Mouse (Mus musculus): ENCODE data around the gene Psmg4.

The Psmg4 gene

DNA sequence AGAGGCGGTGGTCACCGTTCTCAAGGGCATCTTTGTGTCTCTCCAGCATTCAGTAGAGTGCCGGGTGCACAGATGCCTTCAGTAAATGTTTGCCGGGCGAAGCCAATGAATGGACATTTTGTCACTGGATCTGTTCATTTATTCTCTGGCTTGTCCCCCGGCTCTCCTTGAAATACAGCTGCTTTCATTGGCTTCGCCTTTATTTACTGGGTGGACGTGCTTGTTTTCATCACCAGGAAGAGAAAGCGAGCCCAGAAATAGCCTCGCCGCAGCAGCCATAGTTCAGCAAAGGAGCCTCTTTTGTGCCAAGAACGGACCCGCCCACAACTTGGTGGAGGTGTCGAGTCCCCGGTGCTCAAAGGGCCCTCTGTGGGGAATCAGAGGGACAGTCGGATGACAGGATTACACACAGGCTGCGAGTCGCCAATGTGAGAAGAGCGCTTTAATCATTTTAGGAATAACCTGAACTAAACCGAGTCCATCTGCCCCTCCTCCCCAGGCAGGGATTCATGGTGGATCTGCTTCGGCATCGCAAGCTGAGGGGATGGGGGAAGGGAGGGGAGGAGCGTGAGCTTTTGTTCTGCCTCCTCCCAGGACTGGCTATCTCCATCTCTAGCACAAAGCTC is 13.9 kb upstream of the Psmg4 start:
- DNase-seq (ENCODE audit: low spot score), result peak; percentile 76

DNA sequence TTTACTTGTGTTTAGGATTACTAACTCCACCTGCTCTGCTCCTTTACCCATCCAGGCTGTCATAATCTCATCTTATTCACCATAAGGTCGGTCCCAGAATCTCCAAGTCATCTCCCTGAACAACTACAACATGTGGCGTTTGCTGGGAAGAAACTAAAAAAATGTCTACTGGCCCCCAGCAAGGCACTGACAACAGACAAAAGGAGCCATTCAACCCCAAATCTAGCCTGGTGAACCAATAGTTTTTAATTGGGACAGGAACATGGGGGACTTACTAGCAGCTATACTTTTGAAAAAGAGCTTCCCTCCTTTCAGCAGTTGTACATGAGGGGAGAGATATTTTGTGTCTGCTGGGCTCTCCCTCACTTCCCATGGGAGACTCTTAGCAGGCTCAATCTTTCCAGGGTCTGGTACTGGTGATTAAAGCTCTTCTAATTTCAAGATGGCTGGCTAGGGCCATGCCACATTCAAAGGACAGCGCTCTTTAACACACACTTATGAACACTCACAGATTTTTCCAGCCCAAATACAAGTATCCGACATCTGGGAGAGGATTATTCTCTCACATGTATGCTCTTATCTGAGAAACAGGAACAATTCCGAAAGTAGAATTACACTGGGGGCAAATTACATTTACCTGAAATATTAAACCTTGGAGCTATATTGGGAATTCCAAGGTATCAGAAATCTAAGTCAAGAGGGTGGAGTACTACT is 13.1 kb upstream of the Psmg4 start:
- peak; percentile 26 for DNase-seq (ENCODE audit: low spot score)

DNA sequence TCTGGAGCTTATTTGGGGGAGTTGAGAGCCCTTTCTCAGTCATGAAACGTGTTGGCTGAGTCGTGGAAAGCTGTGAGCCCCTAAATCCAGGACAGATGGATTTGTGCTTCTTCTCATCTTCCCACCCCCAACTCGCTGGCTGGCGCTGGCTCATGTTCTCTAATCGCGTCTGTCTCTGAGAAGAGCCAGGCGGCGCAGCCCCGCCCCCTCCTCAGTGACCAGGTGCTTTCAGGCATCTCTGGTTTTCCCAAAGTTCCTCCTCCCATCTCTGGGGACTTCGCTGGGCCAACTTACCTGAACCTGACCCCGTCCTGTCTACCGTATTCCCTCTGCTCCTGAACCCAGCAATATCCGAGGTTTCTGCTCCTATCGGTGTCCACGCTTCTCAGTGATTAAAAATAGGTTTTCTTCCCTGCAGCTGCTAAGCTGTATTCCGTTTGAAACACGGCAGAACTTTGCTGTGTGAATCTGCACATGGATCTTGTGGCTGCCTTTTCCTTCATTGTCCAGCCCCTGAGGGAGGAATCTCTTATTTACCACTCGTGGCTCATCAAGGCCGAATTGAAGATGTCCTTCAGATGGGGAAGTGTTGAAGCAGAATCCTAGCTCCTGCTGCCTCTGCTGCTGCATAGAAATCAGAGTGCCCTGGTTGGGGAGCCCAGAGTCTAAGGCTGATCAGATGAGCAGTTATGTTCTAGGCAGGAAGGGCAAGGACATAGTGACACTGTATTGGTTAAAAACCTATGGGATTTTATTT is 12.3 kb upstream of the Psmg4 start:
- DNase-seq (ENCODE audit: low spot score), result peak; percentile 68

DNA sequence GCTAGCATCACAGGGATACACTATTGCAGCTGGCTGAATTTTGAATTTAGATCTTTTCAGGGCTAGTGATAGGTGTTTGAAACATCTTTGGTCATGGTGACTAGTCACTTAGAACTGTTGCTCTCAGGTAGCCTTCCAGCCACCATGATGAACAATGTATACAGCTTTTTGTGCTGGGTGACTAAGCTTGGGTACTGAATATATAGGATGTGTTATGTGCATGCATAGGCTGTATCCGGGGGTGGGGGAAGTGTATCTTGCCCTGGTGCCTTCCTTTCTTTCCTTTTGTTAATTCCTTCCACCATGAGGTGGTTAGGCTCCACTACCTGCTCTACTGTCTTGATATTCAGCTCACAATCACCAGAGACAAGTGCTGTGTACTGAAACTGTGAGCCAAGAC is 11.3 kb upstream of the Psmg4 start:
- DNase-seq (ENCODE audit: low spot score), result peak; percentile 12

DNA sequence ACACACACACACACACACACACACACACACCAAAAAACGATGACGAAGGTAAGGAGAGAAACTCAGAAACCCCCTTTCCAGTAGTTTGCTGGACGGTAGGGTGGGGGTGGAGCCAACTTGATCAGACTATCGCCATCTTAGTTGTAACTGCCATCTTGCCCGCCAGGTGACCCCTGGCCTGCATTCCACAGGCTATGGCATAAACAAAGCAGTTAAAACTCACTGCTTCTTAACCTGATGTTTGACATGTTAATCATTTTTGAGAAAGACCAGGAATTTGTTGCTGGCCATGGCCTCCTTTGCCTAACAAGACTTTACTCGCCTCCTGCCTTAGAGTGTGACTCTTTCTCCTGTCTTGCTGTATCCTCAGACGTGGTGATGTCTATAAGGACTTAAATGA is 10.1 kb upstream of the Psmg4 start:
- DNase-seq (ENCODE audit: low spot score), result no peak

DNA sequence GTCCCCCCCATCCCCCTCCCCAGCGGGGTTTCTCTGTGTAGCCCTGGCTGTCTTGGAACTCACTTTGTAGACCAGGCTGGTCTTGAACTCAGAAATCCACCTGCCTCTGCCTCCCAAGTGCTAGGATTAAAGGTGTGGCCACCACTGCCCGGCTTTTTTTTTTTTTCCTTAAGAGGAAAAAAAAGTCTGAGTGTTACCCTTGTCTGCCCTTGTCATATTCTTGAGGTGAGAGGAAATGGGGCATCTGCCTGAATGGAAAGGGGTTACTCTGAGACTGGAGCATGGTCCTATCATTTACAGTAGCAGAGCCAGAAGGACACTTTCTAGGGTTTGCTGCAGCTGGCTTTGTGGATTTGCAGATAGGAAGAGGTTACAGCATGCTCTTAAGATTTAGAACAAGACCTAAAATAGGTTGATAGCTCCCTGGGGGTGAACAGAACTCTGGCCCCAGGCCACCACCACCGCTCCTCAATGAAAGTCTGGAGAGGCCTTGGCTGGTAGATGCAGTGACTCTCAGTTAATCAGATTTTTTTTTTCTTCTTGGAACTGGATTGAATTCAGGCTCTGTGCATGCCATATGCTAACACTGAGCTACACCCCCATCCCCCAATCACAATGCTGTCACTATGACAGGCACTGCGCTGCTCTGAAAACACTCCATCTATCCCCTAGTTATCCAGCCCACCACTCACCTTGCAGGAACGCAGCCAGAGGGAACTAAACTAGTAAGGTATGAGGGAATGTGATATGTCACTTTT is 9.3 kb upstream of the Psmg4 start:
- no peak for DNase-seq (ENCODE audit: low spot score)

DNA sequence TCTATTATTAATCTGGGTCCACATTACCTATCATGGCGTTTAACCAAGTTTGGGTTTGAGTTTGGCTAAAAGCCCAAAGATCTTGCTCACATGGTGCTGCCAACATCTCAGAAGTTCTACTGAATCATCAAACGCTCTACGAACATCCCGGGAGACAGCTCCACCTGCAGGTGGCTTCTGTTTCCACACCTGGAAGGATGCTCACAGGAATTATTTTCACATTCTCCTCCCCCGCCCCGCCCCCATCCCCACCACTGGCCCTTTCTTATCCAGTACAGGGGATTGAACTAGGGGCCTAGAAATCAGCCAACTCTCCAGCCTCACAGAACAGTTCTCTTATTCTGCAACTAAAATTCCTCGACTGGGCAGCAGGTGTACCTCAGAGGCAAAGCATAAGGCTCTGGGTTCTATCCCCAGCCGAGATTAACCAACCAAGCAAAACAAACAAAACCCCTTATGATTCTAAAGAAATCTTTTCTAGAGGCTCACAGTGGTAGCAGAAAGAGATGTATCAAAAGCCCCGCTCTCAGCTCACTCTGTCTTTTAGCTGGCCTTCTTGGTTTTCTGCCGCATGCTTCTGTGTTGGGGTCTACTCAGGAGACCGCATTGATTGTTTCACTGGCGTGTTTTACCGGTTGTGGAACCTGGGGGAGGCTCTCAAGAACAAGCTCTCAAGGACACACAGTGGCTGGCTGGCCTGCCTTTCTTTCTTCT is 8.4 kb upstream of the Psmg4 start:
- DNase-seq (ENCODE audit: low spot score), result peak; percentile 87

DNA sequence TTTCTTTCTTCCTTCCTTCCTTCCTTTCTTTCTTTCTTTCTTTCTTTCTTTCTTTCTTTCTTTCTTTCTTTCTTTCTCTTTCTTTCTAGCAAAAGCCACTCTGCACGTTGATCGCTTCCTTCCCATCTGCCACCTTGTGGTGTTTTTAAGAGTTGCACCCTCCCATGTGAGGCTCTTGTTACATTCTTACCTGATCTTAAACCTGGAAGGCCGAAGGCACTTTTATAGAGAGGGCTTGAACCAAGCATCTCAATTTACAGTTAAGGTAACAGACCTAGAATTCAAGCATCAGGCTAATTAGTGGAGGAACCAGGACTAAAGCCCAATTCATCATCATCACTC is 7.9 kb upstream of the Psmg4 start:
- peak; percentile 76 for DNase-seq (ENCODE audit: low spot score)

DNA sequence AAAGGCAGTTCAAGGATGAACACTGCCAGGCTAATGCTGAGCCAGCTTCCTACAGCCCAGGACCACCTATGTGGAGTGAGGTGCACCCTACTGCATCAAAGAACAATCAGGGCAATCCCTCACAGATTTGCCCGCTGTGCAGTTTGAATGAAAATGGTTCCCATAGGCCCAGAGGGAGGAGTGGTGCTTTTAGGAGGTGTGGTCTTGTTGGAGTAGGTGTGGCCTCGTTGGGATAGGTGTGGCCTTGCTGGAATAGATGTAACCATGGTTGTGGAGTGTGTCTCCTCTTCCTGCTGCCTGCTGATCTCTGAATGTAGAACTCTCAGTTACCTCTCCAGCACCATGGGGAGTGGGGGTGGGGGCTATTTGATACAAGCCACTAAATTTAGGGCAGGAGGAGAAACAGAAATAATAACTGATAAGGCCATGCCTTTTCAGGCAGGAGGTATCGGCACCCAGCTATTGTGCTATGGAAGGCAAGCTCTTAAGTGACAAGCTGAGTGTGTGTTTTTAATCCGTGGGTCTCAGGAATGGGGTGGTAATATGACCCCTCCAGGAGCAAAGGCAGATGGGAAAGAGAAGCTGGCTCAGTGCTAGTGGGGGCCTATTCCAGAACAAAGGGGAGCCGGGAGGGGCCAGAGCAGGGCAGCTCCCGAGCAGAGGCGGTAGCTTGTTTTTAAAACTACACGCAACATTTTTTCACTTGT is 6.5 kb upstream of the Psmg4 start:
- DNase-seq (ENCODE audit: low spot score), result no peak

DNA sequence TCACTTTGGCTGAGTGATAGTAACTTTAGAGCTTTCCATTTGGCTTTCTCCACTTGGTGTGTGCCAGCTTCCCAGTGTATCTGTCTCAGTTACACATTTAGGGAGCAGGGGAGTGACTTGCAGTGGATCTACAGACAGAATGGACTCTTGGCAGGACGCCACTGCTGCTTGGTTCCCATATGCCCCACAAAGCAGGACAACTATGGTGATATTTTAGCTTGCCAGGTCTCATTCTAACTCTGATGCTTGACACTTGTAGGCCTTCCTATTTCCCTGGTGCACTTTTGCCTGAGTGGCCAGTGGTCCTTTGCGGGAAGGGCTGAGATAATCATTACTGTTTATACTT is 6.0 kb upstream of the Psmg4 start:
- no peak for DNase-seq (ENCODE audit: low spot score)

DNA sequence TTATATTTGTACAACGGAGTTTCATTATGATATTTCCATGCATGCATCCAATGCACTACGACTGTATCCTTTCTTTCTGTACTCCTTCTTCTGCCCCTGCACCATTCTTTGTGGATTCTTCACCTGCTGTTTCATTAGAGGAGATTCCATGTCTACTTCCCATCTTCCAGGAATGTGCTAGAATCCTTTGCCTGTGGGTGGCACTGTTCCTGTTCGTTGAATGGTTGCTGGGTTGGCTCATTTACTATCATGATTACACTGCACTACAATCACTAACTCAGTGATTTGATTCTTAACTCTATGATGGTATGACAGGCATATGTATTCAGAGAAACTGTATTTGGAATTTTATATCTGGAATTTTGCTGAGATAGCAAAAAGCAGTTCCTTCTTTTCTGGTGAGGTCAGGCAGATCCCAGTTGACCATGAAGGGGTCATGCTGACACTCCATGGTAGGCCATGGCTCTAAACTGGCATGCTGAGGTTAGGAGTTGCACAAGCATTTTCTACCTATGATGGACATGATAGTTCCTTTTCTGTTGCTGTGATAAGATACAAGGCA is 5.1 kb upstream of the Psmg4 start:
- no peak for DNase-seq (ENCODE audit: low spot score)

DNA sequence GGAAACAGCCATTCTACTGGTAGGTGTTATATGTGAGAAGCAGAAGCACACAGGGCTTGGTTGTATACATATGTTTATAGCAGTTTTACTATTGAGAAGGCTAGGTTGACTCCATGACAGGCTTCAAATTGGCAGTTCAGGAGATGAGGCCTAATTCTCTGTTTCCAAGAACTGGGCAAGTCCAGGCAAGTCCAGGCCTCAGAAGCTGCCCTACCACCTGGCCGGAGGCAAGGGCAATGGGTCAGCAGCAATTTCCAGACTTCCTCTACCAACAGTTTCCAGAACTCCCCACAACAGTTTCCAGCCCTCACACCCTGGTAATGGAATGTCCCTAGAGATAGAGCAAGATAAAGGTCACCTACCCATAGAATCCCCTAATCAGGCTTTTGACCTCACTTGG is 2.8 kb upstream of the Psmg4 start:
- no peak for DNase-seq (ENCODE audit: low spot score)

DNA sequence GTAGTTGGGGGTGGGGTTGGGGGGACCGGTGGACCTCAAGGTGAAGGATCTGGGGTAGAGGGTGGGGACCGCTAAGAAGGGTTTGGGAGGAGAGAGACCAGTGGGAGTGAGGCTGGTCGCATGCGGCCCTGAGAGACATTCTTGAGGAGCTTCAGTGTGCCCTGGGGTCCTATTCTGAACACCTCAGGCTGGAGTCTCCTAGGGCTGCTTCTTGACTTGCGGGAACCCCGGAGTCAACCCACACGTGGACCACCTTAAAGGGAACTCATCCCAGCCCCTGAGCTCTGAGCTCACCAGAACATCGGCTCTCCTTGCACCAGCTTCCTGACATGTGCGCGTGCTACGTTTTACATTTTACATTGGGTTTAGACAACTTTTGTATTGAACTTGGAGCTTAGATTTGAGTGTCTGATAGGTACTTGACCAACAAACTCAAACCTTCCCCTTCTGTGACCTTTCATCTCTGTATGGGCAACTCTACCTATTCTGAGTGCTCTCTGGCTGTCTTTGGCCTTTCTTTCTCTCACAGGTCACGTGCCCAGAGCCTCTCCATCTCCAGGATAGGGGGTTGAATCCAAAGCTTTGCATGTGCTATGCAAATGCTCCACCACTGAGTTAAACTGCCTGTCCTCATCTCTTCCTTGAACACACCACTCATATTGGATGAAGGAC is 676 bp downstream of the Psmg4 start:
- DNase-seq (ENCODE audit: low spot score), result no peak

DNA sequence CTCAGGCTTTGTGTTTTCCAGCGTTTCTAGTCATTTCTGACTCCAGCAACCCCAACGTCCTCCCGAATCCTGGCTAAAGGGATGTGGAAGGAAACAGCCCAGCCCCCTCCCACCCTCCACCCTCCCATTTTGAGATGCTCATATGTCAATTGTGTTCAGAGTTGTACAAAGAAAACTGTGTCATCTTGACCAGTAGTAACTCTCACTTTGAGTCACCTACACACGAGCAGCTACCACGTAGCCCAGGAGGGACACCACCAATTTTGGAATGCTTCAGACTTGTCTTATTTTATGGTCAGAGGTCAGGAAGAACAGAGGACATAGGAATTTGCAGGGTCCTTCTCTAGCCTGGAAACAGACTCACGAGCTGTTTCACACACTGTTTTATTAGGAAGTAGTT is 11.3 kb downstream of the Psmg4 start:
- DNase-seq (ENCODE audit: low spot score), result no peak

DNA sequence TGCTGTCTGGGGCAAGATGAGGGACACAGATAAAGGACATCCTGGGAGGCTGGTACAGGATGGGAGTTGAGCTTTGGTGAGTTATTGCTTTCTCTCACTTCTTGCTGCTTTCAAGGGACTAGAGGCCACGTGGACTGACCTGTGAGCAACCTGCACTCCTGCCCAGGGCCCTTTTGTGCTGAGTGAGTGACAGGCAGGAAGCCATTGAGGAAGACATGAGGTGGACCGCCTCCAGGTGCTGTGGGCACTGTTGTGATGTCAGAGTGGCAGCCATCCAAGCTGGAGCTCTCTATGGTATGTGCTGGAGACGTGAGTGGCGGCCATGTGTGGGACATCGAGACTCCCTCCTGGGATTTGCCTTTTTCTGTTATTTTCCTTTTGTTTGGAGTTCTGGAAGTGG is 18.9 kb downstream of the Psmg4 start:
- no peak for DNase-seq (ENCODE audit: low spot score)

DNA sequence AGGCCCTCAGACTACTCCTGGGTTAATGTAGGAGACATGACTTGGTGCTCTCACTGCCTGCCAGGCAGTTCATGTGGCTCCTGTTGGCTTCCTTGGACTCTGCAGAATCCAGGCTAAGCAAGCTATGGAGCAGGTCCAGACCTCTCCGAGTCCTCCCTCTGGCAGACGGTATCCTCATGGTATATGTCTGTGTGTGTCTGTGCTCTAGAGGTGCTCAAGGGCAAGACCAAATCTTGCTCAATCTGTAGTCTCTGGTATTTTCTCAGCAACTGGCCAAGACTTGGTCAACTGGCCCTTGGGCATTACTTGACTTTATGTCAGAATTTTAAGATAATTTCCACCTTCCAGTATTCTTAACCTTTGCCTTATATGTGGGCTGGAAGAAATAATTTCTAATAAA is 22.6 kb downstream of the Psmg4 start:
- DNase-seq (ENCODE audit: low spot score), result no peak

DNA sequence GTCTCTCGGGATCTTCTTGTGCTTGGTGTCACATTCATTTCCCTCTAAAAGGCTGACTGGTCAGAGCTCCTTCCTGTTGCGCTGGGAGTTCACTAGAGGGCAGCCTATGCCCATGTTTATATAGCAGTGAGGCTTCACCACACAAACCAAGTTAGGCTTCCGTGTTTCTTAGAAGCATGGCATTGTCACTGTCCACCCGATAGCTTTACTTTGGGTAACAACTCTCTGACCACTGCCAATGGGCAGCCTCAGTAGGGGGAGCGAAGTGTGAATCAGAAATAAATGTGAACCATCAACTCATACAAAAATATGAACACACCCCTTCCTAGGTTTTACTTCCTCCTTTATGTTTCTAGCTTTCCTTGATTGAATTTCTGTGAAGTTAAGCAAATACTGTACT is 24.8 kb downstream of the Psmg4 start:
- DNase-seq (ENCODE audit: low spot score), result peak; percentile 62

DNA sequence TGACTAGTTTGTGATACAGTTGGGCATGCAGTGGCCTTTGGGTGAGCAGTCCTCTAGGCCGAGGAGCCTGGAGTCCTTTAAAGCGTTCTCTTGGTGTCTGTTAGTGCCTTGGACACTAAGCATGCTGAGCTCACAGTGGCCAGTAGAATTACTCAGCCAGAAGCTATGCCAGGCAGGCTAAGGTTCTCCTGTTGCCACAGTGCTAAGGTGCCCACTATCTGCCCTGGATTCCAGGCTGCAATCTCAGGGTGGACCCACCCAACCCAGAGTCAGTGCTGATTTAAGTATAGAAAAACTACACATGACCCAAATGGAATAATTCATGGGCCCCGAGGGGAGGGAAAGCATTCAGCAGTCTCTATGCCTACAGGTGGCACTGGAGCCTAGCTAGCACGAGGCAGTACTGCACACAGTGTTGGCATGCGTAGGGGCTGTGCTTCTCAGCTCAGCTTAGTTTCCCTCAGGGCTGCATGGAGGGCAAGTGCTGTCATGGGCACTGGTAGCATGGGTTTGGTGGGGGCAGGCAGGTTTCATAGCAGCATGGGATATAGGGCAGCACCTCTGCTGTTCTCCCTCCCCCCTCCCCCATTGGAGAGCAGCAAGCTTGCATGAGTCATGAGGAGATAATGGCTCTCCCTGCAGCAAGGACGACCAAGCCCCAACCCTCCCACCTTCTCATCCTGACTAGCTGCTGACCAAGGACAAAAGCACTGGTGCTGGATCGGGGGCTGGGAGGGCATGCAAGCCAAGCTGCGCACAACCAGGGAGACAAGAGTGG is 29.8 kb downstream of the Psmg4 start:
- DNase-seq (ENCODE audit: low spot score), result no peak

DNA sequence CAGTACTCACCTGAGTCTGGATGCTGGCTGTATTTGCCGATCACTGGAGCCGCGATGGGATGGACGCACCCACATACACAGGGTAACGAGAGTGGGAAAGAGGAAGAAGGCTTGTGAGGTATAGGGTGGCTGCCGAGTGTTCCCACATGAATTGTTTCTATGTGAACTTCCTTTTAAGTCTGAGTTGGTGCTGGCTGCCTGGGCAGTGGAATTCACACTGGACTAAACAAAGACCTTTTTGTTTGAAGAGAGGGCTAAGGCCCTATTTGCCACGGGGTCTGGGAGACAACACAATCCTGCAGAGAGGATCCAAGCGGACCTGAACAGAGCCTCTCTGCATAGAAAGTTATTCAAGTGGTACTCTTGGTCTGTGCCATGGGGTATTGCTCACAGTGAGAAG is 30.6 kb downstream of the Psmg4 start:
- DNase-seq (ENCODE audit: low spot score), result no peak

DNA sequence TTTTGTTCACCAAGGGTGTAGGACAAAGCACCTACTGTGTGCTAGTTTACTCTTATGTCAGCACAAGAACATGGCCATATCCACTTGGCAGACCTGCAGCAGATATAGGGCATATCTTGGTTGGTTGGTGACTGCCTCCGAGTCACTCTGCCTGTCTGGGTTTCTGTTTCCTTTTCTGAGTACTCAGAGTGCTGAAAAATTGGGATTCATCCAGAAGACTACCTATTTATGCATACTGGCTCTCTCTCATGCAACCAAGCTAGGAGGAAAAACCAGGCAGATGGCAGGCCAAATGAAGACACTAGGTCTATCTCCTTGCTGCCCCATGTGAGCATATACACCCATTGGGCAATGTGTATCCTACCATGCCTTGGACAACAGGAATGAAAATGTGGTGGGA is 32.9 kb downstream of the Psmg4 start:
- no peak for DNase-seq (ENCODE audit: low spot score)

All from testis, postnatal 10 days (tissue).